Mouse (Mus musculus) limb, embryonic 11.5 days (tissue): ENCODE results near the gene Clns1a. TPM values are rescaled to one million over a fixed set of nuclear protein-coding genes. Genes with fewer than 3 reads are reported as not detected.

Experiments
- ATAC-seq: fragments of 200-750 bp; cut with Nextera tagmentation; 2 replicates; pipeline ENCODE4 v1.8.0; 2017; ENCODE audit warnings: low read depth; ENCODE audit not compliant: insufficient number of reproducible peaks, low FRiP score, low TSS enrichment
- DNase-seq: peaks from one replicate; pipeline ENCODE4 v3.0.0-alpha.2; 2015; ENCODE audit warnings: low spot score
- H3K27ac ChIP-seq: fragments of 300-500 bp; sonication (generic); replicated peaks from 2 replicates; pipeline ENCODE4 v1.5.1; 2014; ENCODE audit warnings: low read depth, mild to moderate bottlenecking, low read length
- H3K27me3 ChIP-seq: fragments of 300-500 bp; sonication (generic); 2 replicates; pipeline ENCODE4 v1.6.1; 2014; ENCODE audit warnings: mild to moderate bottlenecking, low read length, mixed read lengths; ENCODE audit not compliant: control insufficient read depth, insufficient read depth
- H3K36me3 ChIP-seq: fragments of 300-500 bp; sonication (generic); 2 replicates; pipeline ENCODE4 v1.6.1; 2014; ENCODE audit warnings: mild to moderate bottlenecking, low read length, moderate library complexity, mixed read lengths; ENCODE audit not compliant: control insufficient read depth, insufficient read depth
- H3K4me1 ChIP-seq: fragments of 300-500 bp; sonication (generic); 2 replicates; pipeline ENCODE4 v1.6.1; 2014; ENCODE audit warnings: low read length, mixed read lengths; ENCODE audit not compliant: control insufficient read depth, insufficient read depth
- H3K4me2 ChIP-seq: fragments of 300-500 bp; sonication (generic); 2 replicates; pipeline ENCODE4 v1.6.1; 2014; ENCODE audit warnings: low read depth, mild to moderate bottlenecking, moderate library complexity; ENCODE audit not compliant: severe bottlenecking
- H3K4me3 ChIP-seq: fragments of 300-500 bp; sonication (generic); 2 replicates; pipeline ENCODE4 v1.5.1; 2014; ENCODE audit warnings: low read depth, low read length
- H3K9ac ChIP-seq: fragments of 300-500 bp; sonication (generic); 2 replicates; pipeline ENCODE4 v1.6.1; 2014; ENCODE audit warnings: mild to moderate bottlenecking, low read length
- H3K9me3 ChIP-seq: fragments of 300-500 bp; sonication (generic); 2 replicates; pipeline ENCODE4 v1.6.1; 2016; ENCODE audit warnings: low read length; ENCODE audit not compliant: control insufficient read depth
- whole genome bisulfite sequencing: fragments of 180-500 bp; shearing (Covaris S2); extraction: QIAGEN DNeasy Blood & Tissue Kit; methylation state at CpG from one replicate; pipeline ENCODE4 v1.1.7; 2014; 5-methylcytosine and 5-hydroxymethylcytosine counted together
- polyA plus RNA-seq: library from polyadenylated mRNA; unstranded; fragments of >200 nt; fragmentation: Nextera tagmentation; extraction: Ambion mirVana; gene quantifications from 2 replicates; pipeline ENCODE4 v1.2.1, GENCODE M21; 2014

Gene Clns1a
- polyA plus RNA-seq, 1 experiment from 2014 or later = 286 TPM

DNA sequence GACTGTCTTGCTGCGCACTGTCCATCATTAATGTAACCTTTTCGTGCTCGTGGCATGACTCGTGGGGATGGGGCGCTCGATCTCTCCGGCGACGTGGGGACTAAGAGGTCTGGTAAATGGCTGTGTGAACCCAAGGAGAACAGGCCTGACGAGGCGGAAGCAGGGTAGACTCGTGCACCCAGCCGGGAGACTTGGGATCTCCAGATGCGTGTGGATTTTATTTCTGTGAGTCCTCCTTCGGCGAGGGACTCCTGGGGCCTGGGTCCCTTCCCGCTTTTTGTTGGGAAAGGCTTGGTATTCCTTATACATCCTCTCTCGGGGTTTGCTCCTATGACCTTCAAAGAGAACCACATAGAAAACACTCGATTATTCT, 315 bp upstream of the Clns1a start:
- Histone ChIP-seq H3K4me3 (peak overlapping the region; percentile 67), H3K36me3 (no peaks in the 10 kb centered on the region; the same call in 1 of the 2 replicates), H3K27me3 (no peaks in the 10 kb centered on the region), H3K4me1 (peaks cover 4% of the 10 kb centered on the region; the same call in 1 of the 2 replicates), H3K9ac (peak overlapping the region; percentile 56), H3K4me2 (peak overlapping the region; percentile 42), H3K27ac (no peak overlapping the region), H3K9me3 (no peaks in the 10 kb centered on the region)
- peak; percentile 50 for ATAC-seq
- WGBS = 34% methylated on average over 19 of the region's 19 CpGs
- no peak for DNase-seq

DNA sequence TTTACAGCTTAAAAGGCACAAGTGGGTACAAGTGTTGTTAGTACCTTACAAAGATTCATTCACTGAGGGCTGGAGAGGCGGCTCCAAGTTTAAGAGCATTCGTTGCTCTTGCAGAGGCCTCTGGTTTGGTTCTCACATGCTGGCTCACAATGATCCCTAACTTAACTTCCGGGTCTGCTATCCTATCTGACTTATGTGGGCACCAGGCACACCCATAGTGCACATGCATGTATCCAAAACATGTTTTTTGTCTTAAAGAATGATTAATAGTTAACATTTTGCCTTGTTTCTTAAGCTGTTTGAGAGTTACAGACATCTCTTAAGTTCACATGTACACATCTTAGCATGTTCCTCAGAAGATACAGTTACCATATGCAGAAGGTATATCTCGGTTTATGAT, 3.7 kb downstream of the Clns1a start:
- ATAC-seq = no peak
- no peak overlapping the region for H3K4me2 ChIP-seq
- no peak overlapping the region for H3K9ac ChIP-seq
- H3K4me3 ChIP-seq = no peak overlapping the region
- H3K9me3 ChIP-seq = no peaks in the 10 kb centered on the region
- no peak for DNase-seq
- 96% methylated on average over 4 of the region's 4 CpGs for WGBS
- H3K36me3 ChIP-seq = no peaks in the 10 kb centered on the region; the same call in 1 of the 2 replicates
- H3K4me1 ChIP-seq = peaks cover 4% of the 10 kb centered on the region; the same call in 1 of the 2 replicates
- no peaks in the 10 kb centered on the region for H3K27me3 ChIP-seq
- no peak overlapping the region for H3K27ac ChIP-seq

DNA sequence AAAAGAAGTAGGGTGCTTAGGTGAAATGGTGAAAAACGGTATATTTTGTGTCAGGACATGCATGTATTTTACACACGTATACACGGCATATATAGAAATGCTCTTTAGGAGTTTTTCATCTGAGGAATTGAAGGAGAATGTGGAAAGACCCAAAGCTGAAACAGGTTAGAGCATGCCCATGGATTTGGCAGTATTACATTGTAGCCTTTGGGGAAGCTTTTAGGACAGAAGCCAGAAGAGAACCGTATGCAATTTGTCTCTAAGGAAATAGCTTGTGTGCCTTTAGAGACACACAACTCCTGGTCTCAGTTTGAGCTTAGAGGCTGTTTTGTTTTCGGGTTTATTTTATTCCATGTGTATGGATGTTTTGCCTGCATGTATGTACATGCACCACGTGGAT, 4.7 kb downstream of the Clns1a start:
- no peak for ATAC-seq
- no peaks in the 10 kb centered on the region for H3K27me3 ChIP-seq
- peaks cover under 1% of the 10 kb centered on the region; the same call in 1 of the 2 replicates for H3K4me1 ChIP-seq
- H3K27ac ChIP-seq = no peak overlapping the region
- no peak overlapping the region for H3K4me2 ChIP-seq
- 86% methylated on average over 6 of the region's 6 CpGs for WGBS
- no peak overlapping the region for H3K9ac ChIP-seq
- no peak overlapping the region for H3K4me3 ChIP-seq
- H3K9me3 ChIP-seq = no peaks in the 10 kb centered on the region
- H3K36me3 ChIP-seq = no peaks in the 10 kb centered on the region; the same call in 1 of the 2 replicates
- no peak for DNase-seq

DNA sequence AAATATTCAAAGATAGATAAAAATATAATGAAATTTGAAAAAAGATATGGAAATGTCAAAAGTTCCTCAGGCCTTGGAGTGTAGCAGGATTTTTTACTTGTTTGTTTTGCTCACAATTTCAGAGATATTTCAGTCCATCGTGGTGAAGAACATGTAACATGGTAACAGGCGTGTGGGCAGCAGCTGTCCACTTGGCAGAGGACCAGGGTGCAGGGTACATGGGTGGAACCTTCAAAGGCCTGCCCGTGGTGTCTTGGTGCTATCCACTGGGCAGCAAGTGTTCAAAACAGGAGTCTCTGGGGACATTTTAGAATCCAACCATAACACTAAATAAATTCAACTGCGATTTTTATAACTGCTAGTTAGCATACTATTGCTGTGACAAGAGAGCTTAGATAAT, 10.7 kb downstream of the Clns1a start:
- Histone ChIP-seq H3K36me3 (no peaks in the 10 kb centered on the region; the same call in 1 of the 2 replicates), H3K4me1 (no peaks in the 10 kb centered on the region), H3K4me2 (no peak overlapping the region), H3K9ac (no peak overlapping the region), H3K27me3 (no peaks in the 10 kb centered on the region), H3K4me3 (no peak overlapping the region), H3K27ac (no peak overlapping the region), H3K9me3 (no peaks in the 10 kb centered on the region)
- ATAC-seq (no peak), DNase-seq (no peak)
- WGBS = 93% methylated on average over 4 of the region's 4 CpGs

DNA sequence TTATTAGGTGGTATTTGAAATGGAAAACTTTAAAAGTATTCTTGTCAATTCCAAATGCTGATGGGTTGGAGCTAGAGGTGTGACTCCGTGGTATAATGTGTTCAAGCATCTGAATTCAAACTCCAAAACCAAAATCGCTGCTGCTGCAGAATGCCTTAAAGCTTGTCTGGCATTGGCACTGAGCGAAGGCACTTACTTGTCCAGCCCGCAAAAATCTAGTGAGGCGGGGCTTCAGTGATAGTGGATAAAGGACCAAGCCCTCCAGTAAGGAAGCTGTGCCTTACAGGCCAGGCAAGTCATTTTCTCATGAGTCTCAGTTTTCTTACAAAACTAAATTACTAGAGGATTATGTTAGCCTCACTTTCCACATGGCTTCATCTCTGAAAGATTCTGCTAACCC, 11.4 kb downstream of the Clns1a start:
- Histone ChIP-seq H3K36me3 (no peaks in the 10 kb centered on the region; the same call in 1 of the 2 replicates), H3K9ac (no peak overlapping the region), H3K4me3 (no peak overlapping the region), H3K27me3 (no peaks in the 10 kb centered on the region), H3K27ac (no peak overlapping the region), H3K9me3 (no peaks in the 10 kb centered on the region), H3K4me1 (no peaks in the 10 kb centered on the region), H3K4me2 (no peak overlapping the region)
- ATAC-seq (no peak), DNase-seq (no peak)
- 92% methylated on average over 5 of the region's 5 CpGs for WGBS

DNA sequence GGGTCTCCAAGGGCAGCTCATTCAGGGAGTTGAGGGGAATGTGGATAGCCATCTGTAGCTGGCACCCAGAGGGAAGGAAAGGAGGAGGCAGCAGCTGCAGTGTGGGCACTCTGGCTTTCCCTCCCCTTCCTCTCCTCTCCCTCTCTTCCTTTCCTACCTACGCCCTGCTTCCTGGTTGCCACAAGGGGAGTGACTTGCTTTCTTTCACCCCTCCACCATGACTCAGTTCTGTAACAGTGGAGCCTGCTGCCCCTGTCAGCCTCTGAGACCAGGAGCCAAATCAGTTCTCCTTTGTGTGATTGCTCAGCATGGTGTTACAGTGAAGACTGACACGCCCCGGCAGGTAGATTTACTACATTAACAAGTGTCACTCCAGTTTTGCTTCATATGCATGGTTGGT, 12.8 kb downstream of the Clns1a start:
- ATAC-seq (no peak), DNase-seq (no peak)
- peaks cover 6% of the 10 kb centered on the region; the same call in 1 of the 2 replicates for H3K36me3 ChIP-seq

DNA sequence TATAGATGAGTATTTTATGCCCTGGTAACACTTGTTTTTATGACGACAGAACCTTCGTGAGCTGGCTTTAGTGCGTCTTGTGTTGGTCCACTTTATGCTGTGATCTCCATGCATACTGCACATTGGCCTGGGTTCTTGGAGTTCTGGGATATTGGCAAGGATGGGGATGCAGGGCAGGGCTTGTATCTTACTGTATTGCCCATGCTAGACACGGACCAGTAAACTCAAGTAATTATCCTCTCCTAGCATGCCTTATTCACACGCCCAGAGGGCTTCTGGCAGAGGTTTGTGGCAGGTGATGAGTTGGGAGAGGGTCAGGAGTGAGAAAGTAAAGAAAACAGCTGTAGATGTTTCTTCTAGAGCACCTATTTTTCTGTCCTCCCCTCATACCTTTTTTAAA, 18.2 kb downstream of the Clns1a start:
- Histone ChIP-seq H3K4me2 (no peak overlapping the region), H3K4me3 (no peak overlapping the region), H3K27ac (no peak overlapping the region), H3K4me1 (no peaks in the 10 kb centered on the region), H3K9ac (no peak overlapping the region), H3K9me3 (no peaks in the 10 kb centered on the region), H3K27me3 (no peaks in the 10 kb centered on the region), H3K36me3 (peaks cover 21% of the 10 kb centered on the region)
- no peak for ATAC-seq
- no peak for DNase-seq
- whole genome bisulfite sequencing = 95% methylated on average over 5 of the region's 5 CpGs

More for the DNA sequence above, 12.8 kb downstream of the Clns1a start:
- Histone ChIP-seq H3K4me1 (no peaks in the 10 kb centered on the region), H3K4me2 (no peak overlapping the region), H3K27ac (no peak overlapping the region), H3K27me3 (no peaks in the 10 kb centered on the region), H3K9me3 (no peaks in the 10 kb centered on the region), H3K4me3 (no peak overlapping the region), H3K9ac (no peak overlapping the region)
- 88% methylated on average over 3 of the region's 3 CpGs for WGBS

DNA sequence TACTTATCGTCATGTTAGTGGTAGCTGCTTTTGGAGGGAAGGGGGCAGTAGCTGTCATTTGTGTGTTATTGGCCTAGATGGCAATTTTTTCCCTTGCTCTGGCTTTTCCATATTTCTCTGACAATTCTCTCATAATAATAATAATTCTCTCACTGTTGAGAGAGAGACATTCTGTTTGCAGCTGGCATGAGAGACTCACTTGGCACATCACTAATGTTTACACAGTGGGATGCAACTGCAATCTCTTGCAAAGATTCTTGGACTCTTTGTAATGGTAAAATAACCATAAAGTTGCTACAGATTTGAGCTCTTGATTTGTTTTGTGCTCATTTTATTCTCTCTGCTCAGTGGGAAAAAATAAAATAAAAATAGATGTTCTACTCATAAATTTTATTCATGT, 20.9 kb downstream of the Clns1a start:
- DNase-seq (no peak), ATAC-seq (no peak)
- H3K4me3 ChIP-seq = no peak overlapping the region
- H3K9ac ChIP-seq = no peak overlapping the region
- peaks cover 26% of the 10 kb centered on the region for H3K36me3 ChIP-seq
- H3K4me1 ChIP-seq = no peaks in the 10 kb centered on the region
- no peaks in the 10 kb centered on the region for H3K27me3 ChIP-seq
- H3K4me2 ChIP-seq = no peak overlapping the region
- 85% methylated on average over 1 of the region's 1 CpGs for WGBS
- no peaks in the 10 kb centered on the region for H3K9me3 ChIP-seq
- H3K27ac ChIP-seq = no peak overlapping the region

DNA sequence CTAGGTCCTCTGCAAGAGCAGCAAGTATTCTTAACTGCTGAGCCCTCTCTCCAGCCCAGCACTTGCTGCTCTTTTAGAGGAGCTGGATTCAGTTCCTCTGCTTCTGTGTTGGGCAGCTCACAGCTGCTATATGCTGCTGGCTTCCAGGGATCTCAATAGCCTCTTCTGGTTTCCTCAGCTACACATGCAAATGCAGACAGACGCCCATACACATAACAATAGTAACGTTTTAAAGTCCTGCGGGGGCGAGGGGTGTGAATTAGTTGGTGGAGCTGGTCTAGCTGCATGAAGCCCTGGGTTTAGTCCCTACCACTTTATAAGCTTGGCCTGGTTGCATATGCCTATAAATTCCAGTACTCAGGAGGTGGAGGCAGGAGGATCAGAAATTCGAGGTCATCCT, 22.6 kb downstream of the Clns1a start:
- no peak overlapping the region for H3K4me2 ChIP-seq
- H3K4me3 ChIP-seq = no peak overlapping the region
- peaks cover 22% of the 10 kb centered on the region for H3K36me3 ChIP-seq
- no peak overlapping the region for H3K27ac ChIP-seq
- no peak for DNase-seq
- no peaks in the 10 kb centered on the region for H3K4me1 ChIP-seq
- no peaks in the 10 kb centered on the region for H3K27me3 ChIP-seq
- 80% methylated on average over 5 of the region's 5 CpGs for WGBS
- H3K9ac ChIP-seq = no peak overlapping the region
- ATAC-seq = no peak
- H3K9me3 ChIP-seq = no peaks in the 10 kb centered on the region
